Mouse (Mus musculus): ENCODE results near the gene Crtc3. TPM values are rescaled to one million over a fixed set of nuclear protein-coding genes. Genes with fewer than 3 reads are reported as not detected.

Crtc3 gene
- polyA plus RNA-seq, 1 experiment from 2014 or later, result 16.1 TPM

DNA sequence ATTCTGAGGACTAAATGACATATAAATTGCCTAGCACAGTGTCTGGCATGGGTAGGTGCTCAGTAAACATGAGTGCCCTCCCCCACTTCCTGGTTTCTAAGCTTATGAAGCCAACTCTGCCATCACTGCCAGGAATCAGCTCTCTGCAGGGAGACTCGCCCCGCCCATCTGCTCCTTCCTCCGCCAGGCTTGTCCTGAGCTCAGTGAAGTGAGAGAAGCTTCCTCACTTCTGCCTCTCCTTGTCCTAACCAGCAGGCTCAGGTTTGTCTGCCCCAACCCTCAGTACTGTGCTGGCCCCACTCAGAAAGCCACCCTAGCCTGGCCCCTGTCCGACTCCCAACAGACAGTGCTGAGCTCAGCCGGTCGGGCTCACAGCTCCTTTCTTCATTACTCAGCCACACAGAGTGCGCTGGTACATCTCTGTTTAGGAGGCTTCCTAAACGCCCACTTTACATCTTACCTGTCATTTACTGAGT lies 59.9 kb downstream of the Crtc3 start:
- Histone ChIP-seq H3K36me3 (ENCODE audit: control insufficient read depth, insufficient read depth, low read length) (no peaks in the 10 kb centered on the region), H3K9me3 (ENCODE audit: control insufficient read depth, low read length) (no peaks in the 10 kb centered on the region), H3K4me2 (ENCODE audit: low read length) (no peak overlapping the region), H3K4me3 (ENCODE audit: low read length) (no peak overlapping the region), H3K4me1 (ENCODE audit: control insufficient read depth, insufficient read depth, low read depth, low read length) (no peaks in the 10 kb centered on the region; the same call in 1 of the 2 replicates), H3K27me3 (replicated peaks; ENCODE audit: control insufficient read depth, insufficient read depth, low read length) (no peaks in the 10 kb centered on the region), H3K27ac (ENCODE audit: low read depth, low read length) (no peak overlapping the region), H3K9ac (ENCODE audit: low read depth, low read length) (no peak overlapping the region)
- ATAC-seq, result peak; percentile 66; the same call in 1 of the 2 replicates
- 62% methylated on average over 8 of the region's 8 CpGs for WGBS

DNA sequence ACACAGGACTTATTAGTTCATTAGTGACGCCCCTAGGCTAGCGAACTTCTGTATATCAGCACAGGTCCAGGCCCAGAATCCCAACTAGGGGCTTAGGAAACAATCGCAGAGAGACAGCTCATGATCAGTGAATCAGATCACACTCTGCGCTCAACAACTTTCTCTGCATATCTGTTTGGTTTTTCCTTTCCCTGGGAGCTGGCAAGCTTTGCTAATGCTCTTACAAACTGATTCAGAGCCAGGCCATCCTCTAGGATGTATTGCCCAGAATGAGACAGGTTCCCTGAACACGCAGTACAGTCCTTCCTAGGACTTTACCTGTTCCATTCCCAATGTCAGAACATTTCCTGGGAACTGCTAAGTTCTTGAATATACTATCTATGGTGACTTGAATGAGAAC lies 61.7 kb downstream of the Crtc3 start:
- Histone ChIP-seq H3K27ac (ENCODE audit: low read depth, low read length) (no peak overlapping the region), H3K27me3 (replicated peaks; ENCODE audit: control insufficient read depth, insufficient read depth, low read length) (no peaks in the 10 kb centered on the region), H3K36me3 (ENCODE audit: control insufficient read depth, insufficient read depth, low read length) (no peaks in the 10 kb centered on the region), H3K4me3 (ENCODE audit: low read length) (no peak overlapping the region), H3K9ac (ENCODE audit: low read depth, low read length) (no peak overlapping the region), H3K4me1 (ENCODE audit: control insufficient read depth, insufficient read depth, low read depth, low read length) (no peaks in the 10 kb centered on the region; the same call in 1 of the 2 replicates), H3K9me3 (ENCODE audit: control insufficient read depth, low read length) (no peaks in the 10 kb centered on the region), H3K4me2 (ENCODE audit: low read length) (no peak overlapping the region)
- WGBS, result 89% methylated on average over 5 of the region's 5 CpGs
- no peak for ATAC-seq

DNA sequence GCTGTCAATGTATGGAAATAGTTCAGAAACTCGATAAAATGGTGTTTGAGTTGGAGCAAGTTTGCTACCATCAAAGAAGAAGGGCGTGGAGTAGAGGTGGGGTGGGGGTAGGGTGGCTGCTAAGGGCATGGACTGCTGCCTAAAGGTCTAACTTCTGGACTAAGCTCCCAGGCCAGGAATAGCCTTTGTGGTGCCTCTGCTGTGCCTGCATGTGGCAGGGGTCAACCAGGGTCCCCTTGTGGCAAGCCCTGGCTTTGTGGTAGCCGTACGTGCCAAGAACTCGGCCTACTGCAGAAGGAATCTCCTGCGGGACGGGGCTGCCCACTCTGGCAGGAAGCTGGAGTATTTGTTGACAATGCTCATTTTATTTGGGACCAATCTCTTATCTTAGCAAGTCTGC lies 62.8 kb downstream of the Crtc3 start:
- H3K9me3 ChIP-seq (ENCODE audit: control insufficient read depth, low read length), result no peaks in the 10 kb centered on the region
- WGBS, result 85% methylated on average over 7 of the region's 7 CpGs
- ATAC-seq, result no peak
- H3K4me3 ChIP-seq (ENCODE audit: low read length), result no peak overlapping the region
- no peak overlapping the region for H3K27ac ChIP-seq (ENCODE audit: low read depth, low read length)
- H3K4me2 ChIP-seq (ENCODE audit: low read length), result no peak overlapping the region
- no peaks in the 10 kb centered on the region for H3K27me3 ChIP-seq (replicated peaks; ENCODE audit: control insufficient read depth, insufficient read depth, low read length)
- no peak overlapping the region for H3K9ac ChIP-seq (ENCODE audit: low read depth, low read length)
- no peaks in the 10 kb centered on the region; the same call in 1 of the 2 replicates for H3K4me1 ChIP-seq (ENCODE audit: control insufficient read depth, insufficient read depth, low read depth, low read length)
- no peaks in the 10 kb centered on the region for H3K36me3 ChIP-seq (ENCODE audit: control insufficient read depth, insufficient read depth, low read length)

DNA sequence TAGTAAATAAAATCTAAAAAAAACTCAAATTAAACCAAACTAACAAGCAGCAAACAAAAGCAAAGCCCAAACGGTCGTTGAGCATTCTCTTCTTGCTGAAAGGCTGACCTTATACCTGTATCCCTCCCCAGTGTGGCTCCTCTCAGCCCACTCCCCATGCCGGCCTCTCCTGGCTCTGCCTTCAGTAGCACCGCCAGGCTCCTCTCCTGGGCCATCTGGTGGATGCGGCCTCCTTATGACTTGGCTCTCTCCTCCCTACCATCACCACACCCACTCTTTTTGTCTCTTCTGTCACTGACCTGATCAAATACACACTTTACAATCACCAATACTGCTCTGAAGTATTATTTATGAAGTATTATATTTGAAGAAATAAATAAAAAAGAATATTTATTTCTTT lies 65.4 kb downstream of the Crtc3 start:
- H3K4me1 ChIP-seq (ENCODE audit: control insufficient read depth, insufficient read depth, low read depth, low read length), result no peaks in the 10 kb centered on the region
- no peak overlapping the region for H3K4me3 ChIP-seq (ENCODE audit: low read length)
- no peaks in the 10 kb centered on the region for H3K27me3 ChIP-seq (replicated peaks; ENCODE audit: control insufficient read depth, insufficient read depth, low read length)
- H3K9me3 ChIP-seq (ENCODE audit: control insufficient read depth, low read length), result no peaks in the 10 kb centered on the region
- no peak overlapping the region for H3K9ac ChIP-seq (ENCODE audit: low read depth, low read length)
- H3K27ac ChIP-seq (ENCODE audit: low read depth, low read length), result no peak overlapping the region
- no peak overlapping the region for H3K4me2 ChIP-seq (ENCODE audit: low read length)
- WGBS, result 86% methylated on average over 5 of the region's 5 CpGs
- no peak for ATAC-seq
- no peaks in the 10 kb centered on the region for H3K36me3 ChIP-seq (ENCODE audit: control insufficient read depth, insufficient read depth, low read length)

DNA sequence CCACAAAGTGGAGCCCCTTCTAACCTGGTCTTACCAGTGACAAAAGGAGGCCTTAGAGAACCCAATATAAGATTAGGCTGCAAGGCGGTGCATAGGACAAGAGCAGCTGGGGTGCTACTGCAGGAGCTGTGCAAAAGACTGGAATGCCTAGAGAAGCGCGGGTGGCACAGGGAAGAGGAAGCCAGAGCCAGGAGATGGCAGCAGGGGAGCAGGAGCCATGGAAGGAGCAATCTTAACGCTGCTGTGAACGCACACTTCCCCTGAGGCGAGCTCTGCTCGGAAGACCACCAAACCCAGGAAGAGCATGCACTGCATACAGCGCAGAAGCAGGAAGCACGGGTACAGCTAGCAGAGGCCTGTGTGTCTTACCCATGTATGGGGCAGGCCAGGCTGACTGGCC lies 72.6 kb downstream of the Crtc3 start:
- no peak overlapping the region for H3K4me2 ChIP-seq (ENCODE audit: low read length)
- WGBS, result 76% methylated on average over 9 of the region's 9 CpGs
- ATAC-seq, result no peak
- H3K4me1 ChIP-seq (ENCODE audit: control insufficient read depth, insufficient read depth, low read depth, low read length), result no peaks in the 10 kb centered on the region; the same call in 1 of the 2 replicates
- no peak overlapping the region for H3K27ac ChIP-seq (ENCODE audit: low read depth, low read length)
- H3K27me3 ChIP-seq (replicated peaks; ENCODE audit: control insufficient read depth, insufficient read depth, low read length), result no peaks in the 10 kb centered on the region
- H3K36me3 ChIP-seq (ENCODE audit: control insufficient read depth, insufficient read depth, low read length), result no peaks in the 10 kb centered on the region
- H3K4me3 ChIP-seq (ENCODE audit: low read length), result no peak overlapping the region
- H3K9ac ChIP-seq (ENCODE audit: low read depth, low read length), result no peak overlapping the region
- H3K9me3 ChIP-seq (ENCODE audit: control insufficient read depth, low read length), result no peaks in the 10 kb centered on the region

DNA sequence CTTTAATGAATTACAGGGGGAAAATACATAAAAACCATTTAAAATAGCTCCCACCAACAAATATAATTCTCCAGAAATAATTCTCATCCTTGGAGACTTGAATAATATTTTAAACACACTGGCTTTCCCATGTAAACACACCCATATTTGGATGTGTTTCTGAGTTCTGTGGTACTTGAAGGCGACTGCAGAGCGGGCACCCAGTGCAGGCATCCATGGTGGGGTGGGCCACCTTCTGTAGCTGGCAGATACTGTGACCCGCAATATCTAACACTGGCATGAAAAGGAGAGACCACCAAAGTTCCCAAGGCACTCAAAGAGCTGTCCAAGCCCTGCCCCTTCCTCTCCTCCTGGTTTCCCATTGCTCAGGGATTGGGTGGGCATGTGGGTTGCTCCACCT lies 74.6 kb downstream of the Crtc3 start:
- Histone ChIP-seq H3K9me3 (ENCODE audit: control insufficient read depth, low read length) (no peaks in the 10 kb centered on the region), H3K4me2 (ENCODE audit: low read length) (no peak overlapping the region), H3K9ac (ENCODE audit: low read depth, low read length) (no peak overlapping the region), H3K4me1 (ENCODE audit: control insufficient read depth, insufficient read depth, low read depth, low read length) (no peaks in the 10 kb centered on the region; the same call in 1 of the 2 replicates), H3K36me3 (ENCODE audit: control insufficient read depth, insufficient read depth, low read length) (peaks cover 2% of the 10 kb centered on the region; the same call in 1 of the 2 replicates), H3K4me3 (ENCODE audit: low read length) (no peak overlapping the region), H3K27me3 (replicated peaks; ENCODE audit: control insufficient read depth, insufficient read depth, low read length) (no peaks in the 10 kb centered on the region), H3K27ac (ENCODE audit: low read depth, low read length) (no peak overlapping the region)
- WGBS, result 89% methylated on average over 3 of the region's 3 CpGs
- ATAC-seq, result no peak

DNA sequence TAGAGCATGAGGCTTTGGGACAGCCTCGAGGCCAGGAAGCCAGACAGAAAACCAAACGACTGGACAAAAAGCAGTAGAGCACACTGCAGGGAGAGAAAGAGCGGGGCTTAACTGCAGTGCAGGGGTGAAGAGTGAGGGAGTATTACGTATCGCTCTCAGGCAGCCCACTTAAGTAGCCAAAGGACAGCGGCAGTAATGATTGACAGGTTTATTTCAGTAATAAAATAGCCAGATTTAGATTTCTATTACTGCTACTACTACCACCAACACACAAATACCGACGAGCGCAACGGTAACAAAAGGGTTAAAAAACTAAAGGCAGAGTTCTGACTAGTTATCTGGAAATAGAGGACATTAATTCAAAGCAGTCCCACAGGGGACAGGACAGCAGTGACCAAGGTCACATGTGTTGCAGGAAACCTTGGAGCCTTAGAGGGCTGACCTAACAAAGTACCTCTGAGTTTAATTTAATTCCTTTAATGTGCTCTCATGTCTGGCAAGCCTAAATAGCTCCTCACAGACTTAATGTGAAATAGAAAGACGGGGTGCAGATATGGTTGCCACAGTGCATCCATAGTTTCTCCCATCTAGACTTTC lies 76.4 kb downstream of the Crtc3 start:
- H3K27me3 ChIP-seq (replicated peaks; ENCODE audit: control insufficient read depth, insufficient read depth, low read length), result no peaks in the 10 kb centered on the region
- no peak for ATAC-seq
- no peak overlapping the region for H3K27ac ChIP-seq (ENCODE audit: low read depth, low read length)
- H3K36me3 ChIP-seq (ENCODE audit: control insufficient read depth, insufficient read depth, low read length), result peaks cover 2% of the 10 kb centered on the region; the same call in 1 of the 2 replicates
- WGBS, result 66% methylated on average over 11 of the region's 11 CpGs
- H3K4me2 ChIP-seq (ENCODE audit: low read length), result no peak overlapping the region
- no peak overlapping the region for H3K4me3 ChIP-seq (ENCODE audit: low read length)
- H3K4me1 ChIP-seq (ENCODE audit: control insufficient read depth, insufficient read depth, low read depth, low read length), result no peaks in the 10 kb centered on the region; the same call in 1 of the 2 replicates
- H3K9me3 ChIP-seq (ENCODE audit: control insufficient read depth, low read length), result no peaks in the 10 kb centered on the region
- H3K9ac ChIP-seq (ENCODE audit: low read depth, low read length), result no peak overlapping the region

DNA sequence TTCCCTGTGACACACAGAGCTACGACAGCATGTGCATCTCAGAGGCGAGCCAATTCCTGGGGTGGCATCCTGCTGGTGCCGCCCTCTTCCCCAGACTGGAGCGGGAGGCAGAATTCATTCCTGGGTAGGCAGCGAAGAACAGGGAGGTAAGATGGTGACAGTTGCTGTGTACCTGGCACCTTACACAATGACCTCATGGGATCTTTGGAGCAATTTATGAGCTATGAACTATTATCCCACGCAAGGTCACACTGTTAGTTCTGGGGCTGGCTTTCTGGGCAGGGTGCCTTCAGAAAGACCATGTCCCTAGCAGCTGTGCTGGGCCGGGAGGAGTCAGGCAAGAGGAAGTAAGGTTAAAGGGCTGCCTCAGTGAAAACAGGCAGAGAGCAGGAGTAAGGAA lies 77.0 kb downstream of the Crtc3 start:
- Histone ChIP-seq H3K4me3 (ENCODE audit: low read length) (no peak overlapping the region), H3K4me2 (ENCODE audit: low read length) (no peak overlapping the region), H3K4me1 (ENCODE audit: control insufficient read depth, insufficient read depth, low read depth, low read length) (no peaks in the 10 kb centered on the region; the same call in 1 of the 2 replicates), H3K9me3 (ENCODE audit: control insufficient read depth, low read length) (no peaks in the 10 kb centered on the region), H3K36me3 (ENCODE audit: control insufficient read depth, insufficient read depth, low read length) (peaks cover 3% of the 10 kb centered on the region; the same call in 1 of the 2 replicates), H3K27me3 (replicated peaks; ENCODE audit: control insufficient read depth, insufficient read depth, low read length) (no peaks in the 10 kb centered on the region), H3K9ac (ENCODE audit: low read depth, low read length) (no peak overlapping the region), H3K27ac (ENCODE audit: low read depth, low read length) (no peak overlapping the region)
- 72% methylated on average over 7 of the region's 7 CpGs for WGBS
- ATAC-seq, result no peak

DNA sequence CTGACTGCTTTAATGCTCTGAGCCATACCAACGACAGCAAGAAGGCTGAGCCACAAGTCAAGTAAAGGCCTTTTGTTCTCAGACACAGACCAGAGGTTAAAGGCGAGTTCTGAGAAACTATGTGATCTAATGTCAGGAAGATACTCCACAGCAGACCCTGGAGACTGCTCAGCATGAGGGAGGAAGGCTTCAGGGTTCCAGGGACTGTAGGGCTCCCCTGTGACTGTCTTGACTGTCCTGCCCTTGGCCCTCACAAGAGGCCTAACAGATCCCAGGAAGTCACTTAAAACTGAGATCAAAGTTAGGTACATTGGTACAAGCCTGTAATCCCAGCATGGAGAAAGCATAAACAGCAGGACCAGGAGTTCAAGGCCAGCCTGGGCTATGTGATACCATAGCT lies 81.2 kb downstream of the Crtc3 start:
- no peak overlapping the region for H3K9ac ChIP-seq (ENCODE audit: low read depth, low read length)
- no peak for ATAC-seq
- H3K4me3 ChIP-seq (ENCODE audit: low read length), result no peak overlapping the region
- WGBS, result 34% methylated on average over 2 of the region's 2 CpGs
- no peaks in the 10 kb centered on the region for H3K27me3 ChIP-seq (replicated peaks; ENCODE audit: control insufficient read depth, insufficient read depth, low read length)
- H3K36me3 ChIP-seq (ENCODE audit: control insufficient read depth, insufficient read depth, low read length), result peaks cover 7% of the 10 kb centered on the region
- no peaks in the 10 kb centered on the region; the same call in 1 of the 2 replicates for H3K4me1 ChIP-seq (ENCODE audit: control insufficient read depth, insufficient read depth, low read depth, low read length)
- H3K27ac ChIP-seq (ENCODE audit: low read depth, low read length), result no peak overlapping the region
- no peak overlapping the region for H3K4me2 ChIP-seq (ENCODE audit: low read length)
- H3K9me3 ChIP-seq (ENCODE audit: control insufficient read depth, low read length), result no peaks in the 10 kb centered on the region

All from hindbrain, embryonic 16.5 days (tissue).